Mouse (Mus musculus): Measurements from ENCODE around the gene Zbtb40. TPM values are rescaled to one million over a fixed set of nuclear protein-coding genes. Genes with fewer than 3 reads are reported as not detected.

Zbtb40 gene
- polyA plus RNA-seq, 1 experiment from 2014 or later: 3.5 TPM

DNA sequence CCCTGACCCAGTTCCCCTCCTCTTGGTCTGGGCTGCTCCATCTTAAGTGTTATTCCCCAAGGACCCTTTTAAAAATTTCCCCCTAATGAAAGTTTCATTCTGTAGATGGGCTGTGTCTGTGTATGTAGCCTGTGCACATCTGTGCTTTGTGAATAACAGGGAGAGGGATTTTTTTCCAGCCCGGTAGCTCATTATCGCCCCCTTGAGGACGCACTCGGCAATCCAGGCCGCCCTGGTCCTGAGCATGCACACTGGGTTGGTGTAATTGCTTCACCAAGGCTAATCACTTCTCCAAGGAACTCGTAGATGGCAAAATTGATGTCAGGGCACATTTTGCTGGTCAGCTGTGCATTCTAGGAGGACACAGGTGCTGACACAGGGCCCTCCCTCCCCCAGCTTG is 77.7 kb downstream of the Zbtb40 start:
- Histone ChIP-seq H3K4me2 (ENCODE audit: low read depth, low read length) (no peak overlapping the region), H3K4me1 (ENCODE audit: control insufficient read depth, insufficient read depth, low read length) (no peaks in the 10 kb centered on the region; the same call in 1 of the 2 replicates), H3K27ac (ENCODE audit: low read length) (no peak overlapping the region), H3K9me3 (replicated peaks; ENCODE audit: control insufficient read depth, low read length) (no peaks in the 10 kb centered on the region), H3K36me3 (ENCODE audit: control insufficient read depth, insufficient read depth, low read length) (no peaks in the 10 kb centered on the region), H3K27me3 (ENCODE audit: control insufficient read depth, insufficient read depth, low read length) (peaks cover 15% of the 10 kb centered on the region; the same call in 1 of the 2 replicates), H3K4me3 (replicated peaks; ENCODE audit: low read length) (no peak overlapping the region), H3K9ac (ENCODE audit: low read length) (no peak overlapping the region)
- WGBS: 11% methylated on average over 6 of the region's 6 CpGs
- ATAC-seq (ENCODE audit: insufficient read depth, low FRiP score): no peak

- Histone ChIP-seq H3K4me3 (replicated peaks; ENCODE audit: low read length) (no peak overlapping the region), H3K36me3 (ENCODE audit: control insufficient read depth, insufficient read depth, low read length) (no peaks in the 10 kb centered on the region), H3K9me3 (replicated peaks; ENCODE audit: control insufficient read depth, low read length) (no peaks in the 10 kb centered on the region), H3K9ac (ENCODE audit: low read length) (no peak overlapping the region), H3K27ac (ENCODE audit: low read length) (no peak overlapping the region), H3K4me2 (ENCODE audit: low read depth, low read length) (no peak overlapping the region), H3K27me3 (ENCODE audit: control insufficient read depth, insufficient read depth, low read length) (peaks cover 15% of the 10 kb centered on the region; the same call in 1 of the 2 replicates), H3K4me1 (ENCODE audit: control insufficient read depth, insufficient read depth, low read length) (peaks cover under 1% of the 10 kb centered on the region; the same call in 1 of the 2 replicates)
- 40% methylated on average over 16 of the region's 16 CpGs for WGBS
- no peak for ATAC-seq (ENCODE audit: insufficient read depth, low FRiP score)
Measured at GRCm38 (mm10) chr4:136969503-136970276, 78.9 kb downstream of the Zbtb40 start.

DNA sequence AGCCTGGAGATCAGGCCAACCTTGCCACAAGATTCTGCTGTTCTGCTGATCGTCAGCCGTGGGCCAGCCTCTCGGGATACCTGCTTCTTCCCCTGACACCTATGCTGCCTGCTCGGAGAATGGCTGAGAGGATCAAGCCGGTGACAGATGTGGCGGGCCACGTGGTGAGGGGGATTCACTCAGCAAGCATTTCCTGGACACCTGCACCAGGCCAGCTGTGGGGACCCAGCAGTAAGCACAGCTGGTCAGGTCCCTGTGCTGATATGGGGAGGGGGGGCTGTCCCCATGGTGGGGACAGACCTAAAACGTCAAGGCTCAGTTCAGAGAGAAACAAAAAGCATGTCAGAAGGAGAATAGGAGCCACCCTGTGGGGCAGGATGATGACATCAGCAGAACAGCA is 79.5 kb downstream of the Zbtb40 start:
- Histone ChIP-seq H3K9me3 (replicated peaks; ENCODE audit: control insufficient read depth, low read length) (no peaks in the 10 kb centered on the region), H3K4me3 (replicated peaks; ENCODE audit: low read length) (no peak overlapping the region), H3K4me2 (ENCODE audit: low read depth, low read length) (no peak overlapping the region), H3K27ac (ENCODE audit: low read length) (no peak overlapping the region), H3K4me1 (ENCODE audit: control insufficient read depth, insufficient read depth, low read length) (peaks cover 3% of the 10 kb centered on the region; the same call in 1 of the 2 replicates), H3K27me3 (ENCODE audit: control insufficient read depth, insufficient read depth, low read length) (peaks cover 15% of the 10 kb centered on the region; the same call in 1 of the 2 replicates), H3K36me3 (ENCODE audit: control insufficient read depth, insufficient read depth, low read length) (no peaks in the 10 kb centered on the region), H3K9ac (ENCODE audit: low read length) (no peak overlapping the region)
- no peak for ATAC-seq (ENCODE audit: insufficient read depth, low FRiP score)
- WGBS: 44% methylated on average over 8 of the region's 8 CpGs

DNA sequence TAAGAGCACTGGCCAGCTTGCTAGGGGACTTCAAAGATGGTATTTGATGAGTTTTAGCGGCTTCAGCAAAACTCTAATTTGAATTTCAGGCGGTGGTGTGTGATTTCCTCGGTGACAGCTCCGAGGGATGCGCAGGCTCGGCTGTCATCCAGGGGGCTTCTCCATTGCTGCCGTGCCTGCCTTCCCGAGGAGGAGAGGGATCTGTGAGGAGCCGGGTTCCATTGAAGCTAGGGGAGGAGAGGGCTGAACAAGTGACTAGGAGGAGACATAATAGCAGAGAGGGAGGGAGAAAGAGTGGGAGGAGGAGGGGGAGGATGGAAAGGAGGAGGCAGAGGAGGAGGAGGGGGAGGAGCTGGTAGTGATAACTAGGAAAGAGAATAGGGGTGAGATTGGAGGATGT is 81.1 kb downstream of the Zbtb40 start:
- no peaks in the 10 kb centered on the region for H3K9me3 ChIP-seq (replicated peaks; ENCODE audit: control insufficient read depth, low read length)
- ATAC-seq (ENCODE audit: insufficient read depth, low FRiP score): no peak
- 27% methylated on average over 9 of the region's 9 CpGs for WGBS
- no peak overlapping the region for H3K9ac ChIP-seq (ENCODE audit: low read length)
- H3K4me1 ChIP-seq (ENCODE audit: control insufficient read depth, insufficient read depth, low read length): peaks cover 6% of the 10 kb centered on the region; the same call in 1 of the 2 replicates
- H3K27me3 ChIP-seq (ENCODE audit: control insufficient read depth, insufficient read depth, low read length): peaks cover 18% of the 10 kb centered on the region
- H3K4me3 ChIP-seq (replicated peaks; ENCODE audit: low read length): no peak overlapping the region
- H3K27ac ChIP-seq (ENCODE audit: low read length): no peak overlapping the region
- H3K4me2 ChIP-seq (ENCODE audit: low read depth, low read length): no peak overlapping the region
- no peaks in the 10 kb centered on the region for H3K36me3 ChIP-seq (ENCODE audit: control insufficient read depth, insufficient read depth, low read length)

DNA sequence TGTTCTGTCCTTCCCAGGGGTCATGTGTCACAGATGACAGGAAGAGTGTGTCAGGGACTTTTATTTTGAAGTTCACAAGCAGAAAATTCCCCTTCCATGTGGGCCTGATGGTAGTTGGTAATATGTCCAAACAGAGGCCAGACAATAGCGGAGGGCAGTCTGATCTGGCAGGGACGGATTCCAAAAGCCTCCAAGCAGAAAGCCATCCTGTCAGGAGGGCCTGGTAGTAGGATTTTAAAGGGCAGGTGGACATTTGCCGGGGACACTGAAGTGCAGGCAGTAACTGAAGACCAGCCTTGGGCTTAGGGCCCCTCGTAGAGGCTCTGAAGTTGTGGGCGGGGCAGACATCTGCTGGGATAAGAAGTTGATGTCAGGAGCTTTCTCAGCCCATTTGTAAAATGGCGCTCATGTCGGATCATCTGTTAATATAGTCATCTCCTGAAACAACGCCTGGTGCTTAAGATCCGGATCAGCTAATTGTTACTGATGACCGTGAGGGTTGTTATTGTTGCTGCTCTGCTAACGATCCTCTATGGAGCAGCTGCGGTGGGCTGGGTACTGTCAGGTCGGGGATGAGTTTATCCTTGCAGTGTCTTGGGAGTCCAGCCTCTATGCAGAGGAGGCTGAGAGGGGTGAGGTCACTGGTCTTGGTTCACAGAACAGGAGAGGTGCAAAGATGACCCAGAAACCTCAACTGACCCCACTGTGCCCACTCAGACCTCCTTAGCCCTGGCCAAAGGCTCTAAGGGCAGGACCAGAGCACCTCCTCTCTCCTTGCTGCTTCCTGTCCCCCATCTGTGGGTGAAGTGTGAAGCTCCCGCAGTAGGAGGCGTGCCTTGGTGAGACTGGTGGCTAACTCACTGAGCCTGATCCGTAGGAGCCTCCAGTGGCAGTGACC is 81.9 kb downstream of the Zbtb40 start:
- H3K36me3 ChIP-seq (ENCODE audit: control insufficient read depth, insufficient read depth, low read length): no peaks in the 10 kb centered on the region
- no peak overlapping the region for H3K27ac ChIP-seq (ENCODE audit: low read length)
- no peak for ATAC-seq (ENCODE audit: insufficient read depth, low FRiP score)
- no peak overlapping the region for H3K4me3 ChIP-seq (replicated peaks; ENCODE audit: low read length)
- H3K4me1 ChIP-seq (ENCODE audit: control insufficient read depth, insufficient read depth, low read length): peaks cover 13% of the 10 kb centered on the region
- no peaks in the 10 kb centered on the region for H3K9me3 ChIP-seq (replicated peaks; ENCODE audit: control insufficient read depth, low read length)
- H3K4me2 ChIP-seq (ENCODE audit: low read depth, low read length): no peak overlapping the region
- H3K9ac ChIP-seq (ENCODE audit: low read length): no peak overlapping the region
- peaks cover 18% of the 10 kb centered on the region for H3K27me3 ChIP-seq (ENCODE audit: control insufficient read depth, insufficient read depth, low read length)
- WGBS: 24% methylated on average over 16 of the region's 16 CpGs

DNA sequence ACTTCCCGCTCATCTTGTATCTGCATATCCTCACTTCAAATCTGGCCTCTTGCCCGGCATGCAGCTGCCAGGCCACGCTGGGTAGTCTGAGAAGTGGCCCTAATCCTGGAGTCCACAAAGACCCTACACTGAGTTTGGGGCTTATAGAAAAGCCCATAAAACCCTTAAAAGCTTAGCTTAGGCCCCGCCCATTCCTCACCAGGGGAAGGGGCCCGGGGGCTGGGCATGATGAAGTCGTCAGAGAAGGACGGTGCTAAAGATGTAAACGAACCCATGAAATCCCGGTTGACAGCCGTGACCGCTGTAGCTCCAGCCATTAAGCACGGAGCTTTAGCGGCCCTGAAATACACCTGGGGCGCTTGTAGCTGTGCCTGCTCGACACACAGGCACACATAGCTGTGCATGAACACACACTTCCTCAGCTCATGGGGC is 83.6 kb downstream of the Zbtb40 start:
- no peaks in the 10 kb centered on the region for H3K36me3 ChIP-seq (ENCODE audit: control insufficient read depth, insufficient read depth, low read length)
- no peaks in the 10 kb centered on the region for H3K9me3 ChIP-seq (replicated peaks; ENCODE audit: control insufficient read depth, low read length)
- no peak overlapping the region for H3K9ac ChIP-seq (ENCODE audit: low read length)
- H3K4me1 ChIP-seq (ENCODE audit: control insufficient read depth, insufficient read depth, low read length): peaks cover 24% of the 10 kb centered on the region
- ATAC-seq (ENCODE audit: insufficient read depth, low FRiP score): no peak
- 21% methylated on average over 15 of the region's 15 CpGs for WGBS
- no peak overlapping the region for H3K4me3 ChIP-seq (replicated peaks; ENCODE audit: low read length)
- peaks cover 18% of the 10 kb centered on the region for H3K27me3 ChIP-seq (ENCODE audit: control insufficient read depth, insufficient read depth, low read length)
- H3K27ac ChIP-seq (ENCODE audit: low read length): no peak overlapping the region
- no peak overlapping the region for H3K4me2 ChIP-seq (ENCODE audit: low read depth, low read length)

DNA sequence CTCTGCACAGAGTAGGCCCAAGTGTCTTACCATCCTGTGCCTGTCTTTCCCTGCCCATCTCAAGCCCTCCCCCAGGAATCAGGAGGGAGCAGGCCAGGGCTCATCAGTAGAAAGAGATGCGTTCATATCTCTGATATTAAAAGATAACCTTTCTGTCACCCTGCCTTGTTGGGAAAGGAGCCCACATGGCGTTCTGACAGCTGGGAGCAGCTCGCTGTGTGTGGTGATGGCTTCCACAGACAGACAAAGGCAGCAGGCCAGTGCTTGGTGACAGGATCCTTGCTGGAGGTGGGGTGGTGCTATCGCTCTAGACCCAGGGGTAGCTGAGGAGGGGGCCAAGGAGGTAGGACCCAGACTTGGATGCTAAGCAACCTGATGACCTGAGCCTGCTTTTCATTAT is 86.2 kb downstream of the Zbtb40 start:
- H3K27me3 ChIP-seq (ENCODE audit: control insufficient read depth, insufficient read depth, low read length): peaks cover 24% of the 10 kb centered on the region
- no peak overlapping the region for H3K4me2 ChIP-seq (ENCODE audit: low read depth, low read length)
- 61% methylated on average over 4 of the region's 4 CpGs for WGBS
- no peak overlapping the region for H3K27ac ChIP-seq (ENCODE audit: low read length)
- H3K4me3 ChIP-seq (replicated peaks; ENCODE audit: low read length): no peak overlapping the region
- no peak overlapping the region for H3K9ac ChIP-seq (ENCODE audit: low read length)
- no peak for ATAC-seq (ENCODE audit: insufficient read depth, low FRiP score)
- H3K36me3 ChIP-seq (ENCODE audit: control insufficient read depth, insufficient read depth, low read length): no peaks in the 10 kb centered on the region
- H3K9me3 ChIP-seq (replicated peaks; ENCODE audit: control insufficient read depth, low read length): no peaks in the 10 kb centered on the region
- H3K4me1 ChIP-seq (ENCODE audit: control insufficient read depth, insufficient read depth, low read length): peaks cover 24% of the 10 kb centered on the region

- Histone ChIP-seq H3K4me3 (replicated peaks; ENCODE audit: low read length) (no peak overlapping the region), H3K9ac (ENCODE audit: low read length) (no peak overlapping the region), H3K9me3 (replicated peaks; ENCODE audit: control insufficient read depth, low read length) (no peaks in the 10 kb centered on the region), H3K27me3 (ENCODE audit: control insufficient read depth, insufficient read depth, low read length) (peaks cover 26% of the 10 kb centered on the region), H3K36me3 (ENCODE audit: control insufficient read depth, insufficient read depth, low read length) (no peaks in the 10 kb centered on the region), H3K4me1 (ENCODE audit: control insufficient read depth, insufficient read depth, low read length) (peaks cover 24% of the 10 kb centered on the region), H3K27ac (ENCODE audit: low read length) (no peak overlapping the region), H3K4me2 (ENCODE audit: low read depth, low read length) (no peak overlapping the region)
- peak; percentile 27 for ATAC-seq (ENCODE audit: insufficient read depth, low FRiP score)
- 28% methylated on average over 4 of the region's 4 CpGs for WGBS
Measured at GRCm38 (mm10) chr4:136961642-136962285, 86.8 kb downstream of the Zbtb40 start.
